9 mouse cellular contexts compared by ENCODE assay signal in the genomic region with DNA sequence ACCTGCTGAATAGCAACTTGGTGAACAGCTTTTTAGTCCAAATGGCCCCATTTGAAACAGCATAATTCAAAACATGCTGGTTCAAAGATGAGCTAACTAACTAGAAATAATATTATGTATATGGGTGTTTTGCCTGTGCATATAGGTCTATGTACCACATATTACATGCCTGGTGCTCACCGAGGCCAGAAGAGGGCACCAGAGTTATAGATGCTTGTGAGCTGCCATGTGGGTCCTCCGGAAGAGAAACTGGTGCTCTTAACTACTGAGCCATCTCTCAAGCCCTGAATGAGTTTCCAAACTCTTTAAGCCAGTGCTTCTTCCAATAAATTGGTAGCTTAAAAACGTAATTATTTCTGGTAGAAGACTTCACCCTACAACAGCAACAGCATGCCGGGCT. TPM values are rescaled to one million over a fixed set of nuclear protein-coding genes. Genes with fewer than 3 reads are reported as not detected.
DNase-seq lines count a peak whose midpoint lies in the region; ATAC-seq lines count a peak whose summit lies in the region.
"Had no signal": no experiment of that assay in that cellular context is flagged by ENCODE, and none has a peak within 500 bp of the region (broad histone marks: within the 10 kb centered on the region; RNA-seq: fewer than 3 reads in every experiment).

No protein-coding gene starts in this region.

- H3K36me3 ChIP-seq in hindbrain, embryonic 10.5 days: peaks cover 11% of the 10 kb centered on the region
- no peaks in the 10 kb centered on the region for H3K36me3 ChIP-seq in hindbrain, embryonic 12.5 days

- H3K4me1 ChIP-seq in hindbrain, embryonic 10.5 days (replicated peaks): peaks cover 9% of the 10 kb centered on the region; the same call in 1 of the 2 replicates
- no peaks in the 10 kb centered on the region for H3K4me1 ChIP-seq in hindbrain, embryonic 12.5 days
- H3K4me1 ChIP-seq: limb, embryonic 12.5 days had no signal

- no peak overlapping the region for H3K4me2 ChIP-seq in hindbrain, embryonic 12.5 days (replicated peaks)
- H3K4me2 ChIP-seq: limb, embryonic 12.5 days had no signal

- H3K9ac ChIP-seq in hindbrain, embryonic 12.5 days: no peak overlapping the region
- H3K9ac ChIP-seq: limb, embryonic 12.5 days had no signal

- H3K27me3 ChIP-seq in hindbrain, embryonic 10.5 days (ENCODE audit: insufficient read depth, poor library complexity, severe bottlenecking): no peaks in the 10 kb centered on the region
- H3K27me3 ChIP-seq in hindbrain, embryonic 12.5 days: no peaks in the 10 kb centered on the region
- H3K27me3 ChIP-seq: limb, embryonic 12.5 days had no signal

- DNase-seq in hindbrain, embryonic 10.5 days (ENCODE audit: low spot score): peak; percentile 34
- DNase-seq in CD4-positive helper T cell, adult 2 months (ENCODE audit: low read depth, low spot score): peak; percentile 69
- peak; percentile 67 for DNase-seq in adrenal gland, postnatal 10 days
- DNase-seq in forelimb bud, embryonic 11.5 days (ENCODE audit: low read depth, low spot score): peak; percentile 51
- DNase-seq in kidney, postnatal 25 days: peak; percentile 66 to 69
- peak; percentile 36 to 64 for DNase-seq in natural killer cell, adult 2 months (ENCODE audit: low spot score in 2 of 2)
- DNase-seq in thymus, postnatal 36 days: peak; percentile 56 to 62

- 58% methylated on average over 4 of the region's 4 CpGs for WGBS in hindbrain, embryonic 10.5 days
- 54% methylated on average over 4 of the region's 4 CpGs for WGBS in hindbrain, embryonic 12.5 days

- H3K27ac ChIP-seq in hindbrain, embryonic 10.5 days: no peak overlapping the region
- H3K27ac ChIP-seq in hindbrain, embryonic 12.5 days: no peak overlapping the region
- H3K27ac ChIP-seq: limb, embryonic 12.5 days had no signal

- no peaks in the 10 kb centered on the region for H3K9me3 ChIP-seq in hindbrain, embryonic 10.5 days
- no peaks in the 10 kb centered on the region for H3K9me3 ChIP-seq in hindbrain, embryonic 12.5 days (replicated peaks)
- H3K9me3 ChIP-seq: limb, embryonic 12.5 days had no signal

- no peak overlapping the region for H3K4me3 ChIP-seq in hindbrain, embryonic 10.5 days
- no peak overlapping the region for H3K4me3 ChIP-seq in hindbrain, embryonic 12.5 days
- H3K4me3 ChIP-seq: limb, embryonic 12.5 days had no signal

- no peak for ATAC-seq in hindbrain, embryonic 12.5 days (ENCODE audit: low FRiP score)

RNA-seq across cellular contexts. Expression of gene Tmod3, which starts 37.7 kb away (rescaled TPM):
- 83.8 and 101 TPM in 2 replicates for polyA plus RNA-seq in hindbrain, embryonic 10.5 days (2016; fragmentation: Nextera tagmentation; extraction: Ambion mirVana)
- 96.5 and 98.4 TPM in 2 replicates for polyA plus RNA-seq in hindbrain, embryonic 12.5 days (2016; fragmentation: Nextera tagmentation; extraction: Ambion mirVana)
- 10 to 100 TPM; 87.2 to 89.9 TPM for total RNA-seq in adrenal gland, postnatal 10 days (2021)
